ENCODE assay signal across 8 mouse cellular contexts in the genomic region with DNA sequence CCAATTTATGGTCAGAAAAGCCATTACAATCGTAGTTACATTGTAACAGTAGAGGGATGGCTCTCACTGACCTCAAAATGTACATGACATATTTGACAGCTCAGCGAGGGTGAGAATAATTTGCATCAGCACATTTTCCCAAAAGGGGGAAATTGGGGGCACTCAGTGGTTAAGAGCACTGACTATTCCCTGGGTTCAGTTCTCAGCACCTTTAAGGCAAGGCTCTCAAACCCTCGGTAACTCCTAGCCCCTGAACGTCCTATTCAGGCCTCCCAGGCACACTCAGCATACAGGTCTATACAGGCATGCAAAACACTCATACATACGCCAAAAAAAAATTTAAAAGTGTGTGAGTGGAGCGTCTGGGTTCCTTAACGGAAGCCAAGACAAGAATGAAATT. TPM values are rescaled to one million over a fixed set of nuclear protein-coding genes. Genes with fewer than 3 reads are reported as not detected.
DNase-seq lines count a peak whose midpoint lies in the region; ATAC-seq and TF ChIP-seq lines count a peak whose summit lies in the region.

No protein-coding gene starts in this region.

- H3K36me3 ChIP-seq in erythroblast, embryonic 14.5 days (ENCODE audit: control insufficient read depth) = peaks cover 5% of the 10 kb centered on the region; the same call in 1 of the 2 replicates
- no peaks in the 10 kb centered on the region for H3K36me3 ChIP-seq in C2C12 (ENCODE audit: control insufficient read depth, insufficient read depth)
- H3K36me3 ChIP-seq in forebrain, embryonic 16.5 days (ENCODE audit: control insufficient read depth, insufficient read depth) = no peaks in the 10 kb centered on the region
- H3K36me3 ChIP-seq in liver, embryonic 15.5 days (replicated peaks) = no peaks in the 10 kb centered on the region
- H3K36me3 ChIP-seq in thymus, adult 2 months (ENCODE audit: control insufficient read depth, insufficient read depth, low read length) = no peaks in the 10 kb centered on the region

- H3K4me3 ChIP-seq in erythroblast, embryonic 14.5 days (replicated peaks) = peak overlapping the region; percentile 80
- peak overlapping the region; percentile 44 for H3K4me3 ChIP-seq in C2C12 (ENCODE audit: insufficient read depth, poor library complexity, severe bottlenecking)
- no peak overlapping the region; the same call in 1 of the 2 replicates for H3K4me3 ChIP-seq in forebrain, embryonic 16.5 days (replicated peaks; ENCODE audit: low read length)
- H3K4me3 ChIP-seq in liver, embryonic 15.5 days (replicated peaks) = peak overlapping the region; percentile 70; the same call in 1 of the 2 replicates
- no peak overlapping the region for H3K4me3 ChIP-seq in thymus, adult 2 months (ENCODE audit: control insufficient read depth, insufficient read depth, low read length)

- H3K79me2 ChIP-seq in C2C12 (ENCODE audit: control insufficient read depth, insufficient read depth) = no peaks in the 10 kb centered on the region

- H3K4me2 ChIP-seq in forebrain, embryonic 16.5 days (ENCODE audit: low read length) = peak overlapping the region; percentile 66
- H3K4me2 ChIP-seq in liver, embryonic 15.5 days = peak overlapping the region; percentile 92

- H3ac ChIP-seq in C2C12 (ENCODE audit: control insufficient read depth, insufficient read length, low read depth) = peak overlapping the region; percentile 28

- TF ChIP-seq CTCF in C2C12 (IDR thresholded peaks at IDR 0.05; ENCODE audit: control insufficient read depth, insufficient read depth, insufficient read length) = no peak
- no peak for TF ChIP-seq CTCF in thymus, adult 2 months (IDR thresholded peaks at IDR 0.05; ENCODE audit: borderline replicate concordance, control insufficient read depth, extremely low read depth, insufficient read depth, low read length, poor library complexity)

- no peak for TF ChIP-seq POLR2A in thymus, adult 2 months (IDR thresholded peaks at IDR 0.05; ENCODE audit: control insufficient read depth, extremely low read depth, insufficient read depth, low read length, poor library complexity)

- no peak for DNase-seq in thymus, adult 2 months
- no peak for DNase-seq in thymus, postnatal 0 days (ENCODE audit: low spot score)

- 53% methylated on average over 7 of the region's 7 CpGs for WGBS in forebrain, embryonic 16.5 days
- WGBS in liver, embryonic 15.5 days (ENCODE audit: insufficient replicate concordance) = 32% methylated on average over 7 of the region's 7 CpGs
- 47% methylated on average over 7 of the region's 7 CpGs for WGBS in thymus, adult 2 months

- no peak overlapping the region for H3K9ac ChIP-seq in forebrain, embryonic 16.5 days (replicated peaks; ENCODE audit: low read depth, low read length)
- H3K9ac ChIP-seq in liver, embryonic 15.5 days = no peak overlapping the region

- no peak overlapping the region for H3K27ac ChIP-seq in forebrain, embryonic 16.5 days (ENCODE audit: low read length)
- H3K27ac ChIP-seq in liver, embryonic 15.5 days (replicated peaks) = no peak overlapping the region
- H3K27ac ChIP-seq in thymus, adult 2 months (ENCODE audit: control insufficient read depth, insufficient read depth, low read length) = no peak overlapping the region

- ATAC-seq in erythroblast, adult 5-6 weeks (replicated peaks; ENCODE audit: low FRiP score, poor library complexity, severe bottlenecking) = no peak
- peak; percentile 14 for ATAC-seq in forebrain, embryonic 16.5 days
- ATAC-seq in liver, embryonic 15.5 days (ENCODE audit: insufficient read depth) = no peak
- ATAC-seq in inflammation-experienced regulatory T-cells, adult 6 months = no peak

- H3K79me3 ChIP-seq in C2C12 (ENCODE audit: low read depth) = no peaks in the 10 kb centered on the region

- H3K27me3 ChIP-seq in erythroblast, embryonic 14.5 days (ENCODE audit: control insufficient read depth) = no peaks in the 10 kb centered on the region
- H3K27me3 ChIP-seq in C2C12 (ENCODE audit: control insufficient read depth, insufficient read depth, insufficient read length) = no peaks in the 10 kb centered on the region
- no peaks in the 10 kb centered on the region for H3K27me3 ChIP-seq in forebrain, embryonic 16.5 days (replicated peaks; ENCODE audit: control insufficient read depth, insufficient read depth, low read length)
- no peaks in the 10 kb centered on the region for H3K27me3 ChIP-seq in liver, embryonic 15.5 days
- H3K27me3 ChIP-seq in thymus, adult 2 months (ENCODE audit: control insufficient read depth, insufficient read depth, low read length) = no peaks in the 10 kb centered on the region

- peaks cover 44% of the 10 kb centered on the region for H3K4me1 ChIP-seq in erythroblast, embryonic 14.5 days (ENCODE audit: control insufficient read depth)
- H3K4me1 ChIP-seq in forebrain, embryonic 16.5 days (replicated peaks; ENCODE audit: control insufficient read depth, insufficient read depth, low read length) = peaks cover 2% of the 10 kb centered on the region; the same call in 1 of the 2 replicates
- peaks cover 50% of the 10 kb centered on the region for H3K4me1 ChIP-seq in liver, embryonic 15.5 days (replicated peaks)
- no peaks in the 10 kb centered on the region for H3K4me1 ChIP-seq in thymus, adult 2 months (replicated peaks; ENCODE audit: control insufficient read depth, insufficient read depth, low read length)

- H3K9me3 ChIP-seq in erythroblast, embryonic 14.5 days (ENCODE audit: control insufficient read depth, low read length) = peaks cover 5% of the 10 kb centered on the region
- peaks cover 3% of the 10 kb centered on the region; the same call in 1 of the 2 replicates for H3K9me3 ChIP-seq in forebrain, embryonic 16.5 days (ENCODE audit: control insufficient read depth, low read length)
- no peaks in the 10 kb centered on the region for H3K9me3 ChIP-seq in liver, embryonic 15.5 days (replicated peaks)

TF ChIP-seq in C2C12, 6 proteins besides CTCF, POLR2A, EP300 and RAD21:
- TF ChIP-seq MAX (IDR thresholded peaks at IDR 0.05) (no peak), MYOD1 (IDR thresholded peaks at IDR 0.05; ENCODE audit: control insufficient read depth, insufficient read length, low read depth) (no peak), CEBPB (IDR thresholded peaks at IDR 0.05; ENCODE audit: low read depth) (no peak), FOSL1 (IDR thresholded peaks at IDR 0.05; ENCODE audit: insufficient read depth, low read length, poor library complexity, severe bottlenecking) (no peak), USF1 (IDR thresholded peaks at IDR 0.05; ENCODE audit: low read depth) (no peak), MYOG (IDR thresholded peaks at IDR 0.05; ENCODE audit: control insufficient read depth, extremely low read depth, insufficient read length) (no peak)

RNA-seq across cellular contexts. Expression of gene Rwdd3, which starts 0.9 kb away (rescaled TPM):
- 0.04 TPM in 1 of 2 replicates, not detected in the other for polyA plus RNA-seq in erythroblast, embryonic 14.5 days (2012)
- total RNA-seq in erythroblast, adult 5-6 weeks (2015; ENCODE audit: low replicate concordance) = 2.7 and 6.5 TPM in 2 replicates
- 1.3 TPM in 1 of 2 replicates, not detected in the other for total RNA-seq in erythroblast, adult 5-6 weeks (2017; ENCODE audit: low replicate concordance)
- polyA plus RNA-seq in C2C12 (2012; fragmentation: generic; extraction: Trizol) = 1.2 TPM
- polyA plus RNA-seq in forebrain, embryonic 16.5 days (2015; fragmentation: Nextera tagmentation; extraction: Ambion mirVana) = 18.5 and 23.2 TPM in 2 replicates
- polyA plus RNA-seq in liver, embryonic 15.5 days (2015; fragmentation: Nextera tagmentation; extraction: Ambion mirVana) = 1.3 and 1.6 TPM in 2 replicates
- 1.8 and 2.4 TPM in 2 replicates for polyA plus RNA-seq in thymus, adult 2 months (2012; rRNA removed)
- 7.6 and 7.9 TPM in 2 replicates for polyA plus RNA-seq in thymus, postnatal 0 days (2015; fragmentation: Nextera tagmentation; extraction: Ambion mirVana)
- polyA plus RNA-seq in inflammation-experienced regulatory T-cells, adult 6 months (2017; shearing (Covaris generic)) = 10 to 100 TPM in 1 of 3 experiments, 1 to 10 TPM in 2; 1.5 to 11.0 (median 9.7) TPM

Comparison
In these comparisons a context has a peak if more than half of its experiments do, and no peak if none do; other contexts are left out.
1. H3K4me3 ChIP-seq: peak in erythroblast, embryonic 14.5 days (single experiment), C2C12 (single experiment) and liver, embryonic 15.5 days (single experiment); none in forebrain, embryonic 16.5 days (single experiment) and thymus, adult 2 months (single experiment).